Mouse (Mus musculus): ENCODE measurements around the gene Zc3h18. TPM values are rescaled to one million over a fixed set of nuclear protein-coding genes. Genes with fewer than 3 reads are reported as not detected.
A peak's percentile ranks its signal among the peaks of the same experiment; 100 is the strongest.

Zc3h18 gene
- polyA plus RNA-seq (2015; fragmentation: Nextera tagmentation; extraction: Ambion mirVana), result 33.7 and 35.1 TPM in 2 replicates

DNA sequence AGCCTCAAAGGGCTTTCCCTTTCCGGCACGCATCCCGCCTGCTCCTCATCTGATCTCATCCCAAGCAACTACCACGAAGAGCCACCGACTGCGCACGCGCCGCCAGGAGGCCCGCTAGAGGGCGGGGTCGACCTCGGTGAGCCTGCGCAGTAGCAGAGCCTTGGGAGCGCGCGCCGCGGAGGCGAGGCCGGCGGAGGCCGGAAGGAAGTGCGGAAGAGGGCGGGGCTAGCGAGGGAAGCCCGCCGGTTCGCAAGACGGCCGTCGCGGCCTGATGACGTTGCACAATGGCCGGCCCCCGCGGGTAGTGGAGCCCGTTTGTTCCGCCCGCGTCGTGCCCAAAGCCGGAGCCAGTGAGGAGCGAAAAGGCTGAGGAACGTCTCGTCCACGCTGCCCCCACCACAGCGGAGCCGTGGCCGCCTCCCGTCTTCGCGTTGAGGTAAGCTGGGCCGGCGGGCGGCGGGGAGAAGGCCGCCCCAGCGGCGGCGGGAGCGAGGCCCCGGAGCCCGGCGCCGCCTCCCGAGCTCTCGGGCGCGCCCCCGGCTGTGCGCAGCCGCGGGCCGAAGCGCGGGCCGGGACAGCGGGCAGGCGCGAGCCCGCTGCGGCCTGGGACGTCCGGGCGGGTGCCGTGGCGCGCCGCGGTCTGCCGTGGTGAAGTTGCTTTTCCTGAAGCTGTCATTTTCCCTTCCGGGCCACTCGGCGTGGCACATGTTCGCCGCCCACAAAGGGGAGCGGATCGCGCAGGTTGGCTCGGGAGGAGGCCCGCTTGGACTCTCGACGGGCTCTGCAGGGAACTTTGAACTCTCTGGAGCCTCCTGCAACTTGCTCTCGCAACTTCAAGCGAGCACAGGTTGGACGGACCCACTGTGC lies at the start of gene Zc3h18:
Gene Zc3h18, plus strand, starts transcription at position 245 of the 867 bp plus-strand sequence.
- ATAC-seq (replicated peaks; ENCODE audit: low FRiP score, low read depth) (peak; percentile 91), DNase-seq (ENCODE audit: low spot score) (peak; percentile 99)
- WGBS, result under 1% methylated on average over 98 of the region's 107 CpGs
- no peaks in the 10 kb centered on the region for H3K36me3 ChIP-seq (ENCODE audit: insufficient read depth, low read length)
- peak within 1 kb of the TSS; percentile 97 for H3K4me3 ChIP-seq (replicated peaks; ENCODE audit: low read depth, low read length)
- H3K4me2 ChIP-seq (ENCODE audit: low read length), result peak within 1 kb of the TSS; percentile 82
- H3K9ac ChIP-seq (ENCODE audit: low read depth, low read length), result peak within 1 kb of the TSS; percentile 95
- TF ChIP-seq CTCF (IDR thresholded peaks at IDR 0.05; ENCODE audit: low read depth), result peak; percentile 67
- H3K4me1 ChIP-seq (replicated peaks; ENCODE audit: insufficient read depth, low read length), result no peaks in the 10 kb centered on the region; the same call in 1 of the 2 replicates
- peak within 1 kb of the TSS; percentile 96 for H3K27ac ChIP-seq
- H3K27me3 ChIP-seq (ENCODE audit: insufficient read depth, low read length), result no peaks in the 10 kb centered on the region
- H3K9me3 ChIP-seq (replicated peaks; ENCODE audit: low read length), result no peaks in the 10 kb centered on the region

DNA sequence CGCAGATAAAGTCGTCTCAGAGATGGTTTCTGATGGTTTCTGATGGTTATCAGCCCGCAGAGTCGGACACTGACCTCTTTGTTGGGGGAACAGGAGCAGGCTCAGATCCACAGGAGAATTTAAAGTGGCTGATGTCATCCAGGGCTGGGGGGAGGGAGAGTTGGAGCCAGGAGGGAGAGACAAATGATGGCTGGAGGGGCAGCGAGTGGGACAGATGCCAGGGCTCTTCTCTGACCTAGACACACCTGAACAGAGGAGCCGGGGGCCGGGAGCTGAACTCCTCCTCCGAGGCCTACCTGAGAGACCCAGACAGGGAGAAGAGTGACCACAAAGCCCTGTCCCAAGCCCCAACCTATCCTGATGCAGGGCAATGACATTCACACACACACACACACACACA lies 47.3 kb upstream of the Zc3h18 start:
- Histone ChIP-seq H3K4me1 (replicated peaks; ENCODE audit: insufficient read depth, low read length) (peaks cover 19% of the 10 kb centered on the region), H3K27me3 (ENCODE audit: insufficient read depth, low read length) (no peaks in the 10 kb centered on the region), H3K9me3 (replicated peaks; ENCODE audit: low read length) (no peaks in the 10 kb centered on the region), H3K4me3 (replicated peaks; ENCODE audit: low read depth, low read length) (no peak overlapping the region), H3K27ac (no peak overlapping the region), H3K4me2 (ENCODE audit: low read length) (no peak overlapping the region), H3K9ac (ENCODE audit: low read depth, low read length) (no peak overlapping the region), H3K36me3 (ENCODE audit: insufficient read depth, low read length) (0 out of 2 replicates have a peak, but pooled peaks cover 5% of the 10 kb centered on the region)
- no peak for TF ChIP-seq CTCF (IDR thresholded peaks at IDR 0.05; ENCODE audit: low read depth)
- DNase-seq (ENCODE audit: low spot score) (no peak), ATAC-seq (replicated peaks; ENCODE audit: low FRiP score, low read depth) (no peak)
- 74% methylated on average over 8 of the region's 8 CpGs for WGBS

DNA sequence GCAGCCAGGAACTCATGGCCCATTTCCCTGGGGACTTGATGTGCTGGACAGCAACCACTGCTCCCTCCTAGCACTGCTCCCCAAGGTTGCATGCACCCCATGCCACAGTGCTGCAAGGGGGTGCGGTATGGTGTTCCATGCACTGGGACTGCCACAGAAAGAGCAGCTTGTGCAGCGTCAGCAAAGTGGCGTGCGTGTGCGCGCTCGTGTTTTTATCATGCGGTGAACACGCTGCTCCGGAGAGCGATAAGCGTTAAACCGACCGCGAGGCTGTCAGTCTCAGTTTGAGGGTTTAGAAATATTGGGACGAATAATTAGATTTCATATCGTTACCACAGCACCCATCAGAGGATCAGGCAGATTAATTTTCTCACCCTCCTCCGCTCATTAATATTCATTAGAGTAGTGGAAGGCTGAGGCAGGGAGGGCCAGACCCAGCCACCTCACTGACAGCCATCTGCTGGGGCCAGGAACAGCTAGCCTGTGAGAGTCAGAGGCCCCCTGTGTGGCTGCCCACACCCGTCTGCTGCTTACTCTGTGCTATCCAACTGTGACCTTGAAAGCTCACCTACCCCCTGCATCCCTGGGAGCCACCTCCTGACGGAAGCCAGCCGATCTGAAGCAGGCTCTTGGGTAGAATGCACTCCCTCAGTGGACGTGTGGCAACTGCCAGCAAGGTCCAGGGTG lies 46.7 kb upstream of the Zc3h18 start:
- no peak for TF ChIP-seq CTCF (IDR thresholded peaks at IDR 0.05; ENCODE audit: low read depth)
- no peaks in the 10 kb centered on the region for H3K27me3 ChIP-seq (ENCODE audit: insufficient read depth, low read length)
- H3K36me3 ChIP-seq (ENCODE audit: insufficient read depth, low read length), result 0 out of 2 replicates have a peak, but pooled peaks cover 6% of the 10 kb centered on the region
- no peaks in the 10 kb centered on the region for H3K9me3 ChIP-seq (replicated peaks; ENCODE audit: low read length)
- no peak for ATAC-seq (replicated peaks; ENCODE audit: low FRiP score, low read depth)
- 86% methylated on average over 22 of the region's 22 CpGs for WGBS
- H3K4me1 ChIP-seq (replicated peaks; ENCODE audit: insufficient read depth, low read length), result peaks cover 13% of the 10 kb centered on the region
- no peak overlapping the region for H3K9ac ChIP-seq (ENCODE audit: low read depth, low read length)
- no peak overlapping the region for H3K4me3 ChIP-seq (replicated peaks; ENCODE audit: low read depth, low read length)
- no peak overlapping the region for H3K4me2 ChIP-seq (ENCODE audit: low read length)
- H3K27ac ChIP-seq, result no peak overlapping the region
- no peak for DNase-seq (ENCODE audit: low spot score)

DNA sequence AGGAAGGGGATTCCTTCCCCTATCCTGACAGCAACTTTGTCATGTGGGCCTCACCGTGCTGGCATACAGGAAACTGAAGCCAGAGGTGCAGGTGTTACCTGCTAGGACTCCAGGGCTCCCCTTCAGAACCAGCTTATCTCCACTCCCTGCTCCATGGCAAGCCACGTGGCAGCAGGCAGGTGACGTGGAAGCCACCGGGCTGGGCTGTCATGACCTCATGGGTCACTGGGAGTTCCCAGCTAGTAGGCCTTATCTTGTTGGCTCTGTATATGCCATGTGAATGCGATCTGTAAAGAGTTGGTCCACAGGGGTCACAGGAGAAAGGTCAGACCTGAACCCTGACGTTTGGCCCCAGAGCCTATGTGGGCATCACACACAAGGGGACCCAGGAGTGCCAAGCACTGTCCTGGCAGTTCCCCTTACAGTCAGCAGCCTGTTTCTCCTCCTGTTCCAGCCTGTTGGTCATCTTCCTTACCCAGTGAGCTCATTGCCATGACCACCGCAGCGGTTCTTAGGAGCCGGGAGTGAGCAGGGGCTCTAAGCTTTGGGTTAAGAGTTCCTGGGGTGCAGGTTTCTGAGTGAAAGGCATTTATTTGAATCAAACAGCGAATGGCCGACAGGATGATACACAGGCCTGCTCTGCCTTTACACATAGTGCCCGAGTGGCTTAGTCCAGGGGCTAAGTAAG lies 45.8 kb upstream of the Zc3h18 start:
- 0 out of 2 replicates have a peak, but pooled peaks cover 6% of the 10 kb centered on the region for H3K36me3 ChIP-seq (ENCODE audit: insufficient read depth, low read length)
- no peaks in the 10 kb centered on the region for H3K9me3 ChIP-seq (replicated peaks; ENCODE audit: low read length)
- no peaks in the 10 kb centered on the region for H3K27me3 ChIP-seq (ENCODE audit: insufficient read depth, low read length)
- DNase-seq (ENCODE audit: low spot score) (no peak), ATAC-seq (replicated peaks; ENCODE audit: low FRiP score, low read depth) (no peak)
- peak overlapping the region; percentile 37; the same call in 1 of the 2 replicates for H3K27ac ChIP-seq
- H3K9ac ChIP-seq (ENCODE audit: low read depth, low read length), result 0 out of 2 replicates have a peak overlapping the region, but pooled peaks have one; percentile 23
- H3K4me2 ChIP-seq (ENCODE audit: low read length), result no peak overlapping the region
- WGBS, result 68% methylated on average over 12 of the region's 12 CpGs
- H3K4me1 ChIP-seq (replicated peaks; ENCODE audit: insufficient read depth, low read length), result peaks cover 13% of the 10 kb centered on the region; the same call in 1 of the 2 replicates
- no peak overlapping the region for H3K4me3 ChIP-seq (replicated peaks; ENCODE audit: low read depth, low read length)
- no peak for TF ChIP-seq CTCF (IDR thresholded peaks at IDR 0.05; ENCODE audit: low read depth)

DNA sequence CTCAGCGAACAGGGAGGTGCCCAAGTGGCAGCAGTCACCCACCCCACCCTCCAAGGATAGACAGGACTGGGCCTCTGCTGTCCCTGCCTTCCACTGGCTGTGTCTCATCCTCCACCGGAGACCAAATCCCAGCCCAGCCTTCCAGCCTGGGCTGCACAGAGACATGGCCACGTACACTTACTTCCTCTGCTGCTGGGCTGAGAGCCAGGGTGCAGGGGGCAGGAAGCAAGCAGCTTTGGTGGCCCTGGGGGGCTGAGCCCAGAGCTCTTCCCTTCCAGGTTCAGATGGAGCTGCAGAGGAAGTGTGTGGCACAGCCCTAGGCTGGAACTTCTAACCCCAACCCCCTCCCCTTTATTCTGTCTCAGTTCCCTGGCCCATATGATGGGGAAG lies 45.3 kb upstream of the Zc3h18 start:
- ATAC-seq (replicated peaks; ENCODE audit: low FRiP score, low read depth) (no peak), DNase-seq (ENCODE audit: low spot score) (peak; percentile 71)
- Histone ChIP-seq H3K4me3 (replicated peaks; ENCODE audit: low read depth, low read length) (no peak overlapping the region), H3K4me1 (replicated peaks; ENCODE audit: insufficient read depth, low read length) (peaks cover 15% of the 10 kb centered on the region; the same call in 1 of the 2 replicates), H3K4me2 (ENCODE audit: low read length) (no peak overlapping the region), H3K27me3 (ENCODE audit: insufficient read depth, low read length) (no peaks in the 10 kb centered on the region), H3K27ac (peak overlapping the region; percentile 37; the same call in 1 of the 2 replicates), H3K36me3 (ENCODE audit: insufficient read depth, low read length) (0 out of 2 replicates have a peak, but pooled peaks cover 6% of the 10 kb centered on the region), H3K9me3 (replicated peaks; ENCODE audit: low read length) (no peaks in the 10 kb centered on the region), H3K9ac (ENCODE audit: low read depth, low read length) (0 out of 2 replicates have a peak overlapping the region, but pooled peaks have one; percentile 23)
- 48% methylated on average over 3 of the region's 3 CpGs for WGBS
- no peak for TF ChIP-seq CTCF (IDR thresholded peaks at IDR 0.05; ENCODE audit: low read depth)

Data from kidney, postnatal 0 days (tissue).